Mouse (Mus musculus) bone marrow, adult 2 months (tissue): ENCODE measurements around the gene Fpgs. TPM values are rescaled to one million over a fixed set of nuclear protein-coding genes. Genes with fewer than 3 reads are reported as not detected.

Experiments
- H3K27ac ChIP-seq: fragments of 200-500 bp; 2 replicates; pipeline ENCODE4 v1.5.1; 2012; ENCODE audit warnings: low read depth, mild to moderate bottlenecking, control low read depth, inconsistent platforms, low read length; ENCODE audit not compliant: control insufficient read depth, poor library complexity, insufficient read depth
- H3K4me1 ChIP-seq: fragments of 200-500 bp; 2 replicates; pipeline ENCODE4 v1.6.1; 2011; ENCODE audit warnings: low read length; ENCODE audit not compliant: control insufficient read depth, insufficient read depth
- H3K4me3 ChIP-seq: fragments of 200-500 bp; replicated peaks from 2 replicates; pipeline ENCODE3; 2011; ENCODE audit warnings: mild to moderate bottlenecking, low read depth, low read length, control low read depth; ENCODE audit not compliant: control insufficient read depth
- CTCF ChIP-seq: fragments of 200-500 bp; IDR thresholded peaks from 2 replicates; pipeline ENCODE4 v1.5.1; 2011; ENCODE audit warnings: low read length, control low read depth; ENCODE audit not compliant: control insufficient read depth, insufficient read depth
- POLR2A ChIP-seq: fragments of 200-500 bp; IDR thresholded peaks from 2 replicates; pipeline ENCODE4 v1.6.1; 2011; ENCODE audit warnings: low read depth, mild to moderate bottlenecking, control low read depth, low read length, borderline replicate concordance; ENCODE audit not compliant: control insufficient read depth
- WGBS: fragments of 180-500 bp; shearing (Covaris S2); methylation state at CpG from one replicate; pipeline ENCODE4 v1.1.7; 2018; 5-methylcytosine and 5-hydroxymethylcytosine counted together
- polyA plus RNA-seq: library from polyadenylated mRNA; stranded (reverse); fragments of >200 nt; gene quantifications from 2 replicates; pipeline ENCODE4 v1.2.4, GENCODE M21; 2011; ENCODE audit warnings: low replicate concordance; ENCODE audit not compliant: missing spikeins, insufficient read depth, insufficient read length

Gene Fpgs
- polyA plus RNA-seq, 1 experiment = 24.4 TPM

GRCm38 (mm10) chr2:32685807-32686206 lies 18.1 kb downstream of the Fpgs start:
- TF ChIP-seq POLR2A = no peak
- no peak for TF ChIP-seq CTCF
- H3K4me1 ChIP-seq = no peaks in the 10 kb centered on the region; the same call in 1 of the 2 replicates
- H3K4me3 ChIP-seq = no peak overlapping the region
- no peak overlapping the region for H3K27ac ChIP-seq
- WGBS = 88% methylated on average over 3 of the region's 3 CpGs

- Histone ChIP-seq H3K4me1 (no peaks in the 10 kb centered on the region; the same call in 1 of the 2 replicates), H3K27ac (no peak overlapping the region), H3K4me3 (no peak overlapping the region)
- WGBS = 85% methylated on average over 15 of the region's 15 CpGs
- TF ChIP-seq POLR2A (no peak), CTCF (no peak)
These were observed 19.1 kb downstream of the Fpgs start for GRCm38 (mm10) chr2:32684681-32685428.

GRCm38 (mm10) chr2:32683701-32684100 lies 20.2 kb downstream of the Fpgs start:
- no peak for TF ChIP-seq CTCF
- no peak for TF ChIP-seq POLR2A
- Histone ChIP-seq H3K4me1 (no peaks in the 10 kb centered on the region), H3K4me3 (no peak overlapping the region), H3K27ac (no peak overlapping the region)
- 88% methylated on average over 10 of the region's 10 CpGs for WGBS

GRCm38 (mm10) chr2:32682721-32683417 lies 21.1 kb downstream of the Fpgs start:
- WGBS = 85% methylated on average over 14 of the region's 14 CpGs
- no peak for TF ChIP-seq CTCF
- no peak for TF ChIP-seq POLR2A
- no peak overlapping the region for H3K27ac ChIP-seq
- no peak overlapping the region for H3K4me3 ChIP-seq
- H3K4me1 ChIP-seq = no peaks in the 10 kb centered on the region

GRCm38 (mm10) chr2:32681754-32682153 lies 22.2 kb downstream of the Fpgs start:
- no peak overlapping the region for H3K4me3 ChIP-seq
- 74% methylated on average over 6 of the region's 6 CpGs for WGBS
- no peaks in the 10 kb centered on the region for H3K4me1 ChIP-seq
- no peak overlapping the region for H3K27ac ChIP-seq
- TF ChIP-seq POLR2A (no peak), CTCF (no peak)

- no peak for TF ChIP-seq POLR2A
- no peak for TF ChIP-seq CTCF
- WGBS = 82% methylated on average over 19 of the region's 19 CpGs
- Histone ChIP-seq H3K27ac (no peak overlapping the region), H3K4me3 (no peak overlapping the region), H3K4me1 (no peaks in the 10 kb centered on the region)
These were observed 22.8 kb downstream of the Fpgs start for GRCm38 (mm10) chr2:32680961-32681650.

GRCm38 (mm10) chr2:32680051-32680451 lies 23.9 kb downstream of the Fpgs start:
- Histone ChIP-seq H3K4me1 (no peaks in the 10 kb centered on the region), H3K27ac (no peak overlapping the region), H3K4me3 (no peak overlapping the region)
- TF ChIP-seq POLR2A (no peak), CTCF (no peak)
- 79% methylated on average over 7 of the region's 7 CpGs for WGBS

- TF ChIP-seq CTCF (no peak), POLR2A (no peak)
- H3K27ac ChIP-seq = no peak overlapping the region
- WGBS = 82% methylated on average over 7 of the region's 7 CpGs
- no peaks in the 10 kb centered on the region for H3K4me1 ChIP-seq
- no peak overlapping the region for H3K4me3 ChIP-seq
These were observed 26.3 kb downstream of the Fpgs start for GRCm38 (mm10) chr2:32677683-32678082.
